Mouse (Mus musculus) kidney, embryonic 16.5 days (tissue): ENCODE results near the gene Dtd1. TPM values are rescaled to one million over a fixed set of nuclear protein-coding genes. Genes with fewer than 3 reads are reported as not detected.

Source experiments
- ATAC-seq: fragments of 200-750 bp; cut with Nextera tagmentation; 2 replicates; pipeline ENCODE4 v1.8.0; 2017; ENCODE audit warnings: moderate TSS enrichment; ENCODE audit not compliant: low FRiP score, low TSS enrichment
- H3K27ac ChIP-seq: fragments of 300-500 bp; sonication (generic); 2 replicates; pipeline ENCODE4 v1.5.1; 2014; ENCODE audit warnings: low read length
- H3K27me3 ChIP-seq: fragments of 300-500 bp; sonication (generic); 2 replicates; pipeline ENCODE4 v1.6.1; 2014; ENCODE audit warnings: low read length, control low read depth, mixed read lengths; ENCODE audit not compliant: insufficient read depth
- H3K36me3 ChIP-seq: fragments of 300-500 bp; sonication (generic); 2 replicates; pipeline ENCODE4 v1.6.1; 2014; ENCODE audit warnings: low read length, control low read depth, mixed read lengths; ENCODE audit not compliant: insufficient read depth
- H3K4me1 ChIP-seq: fragments of 300-500 bp; sonication (generic); 2 replicates; pipeline ENCODE4 v1.6.1; 2014; ENCODE audit warnings: low read length, control low read depth, mixed read lengths; ENCODE audit not compliant: insufficient read depth
- H3K4me2 ChIP-seq: fragments of 300-500 bp; sonication (generic); replicated peaks from 2 replicates; pipeline ENCODE4 v1.6.1; 2014; ENCODE audit warnings: low read depth, low read length
- H3K4me3 ChIP-seq: fragments of 300-500 bp; sonication (generic); 2 replicates; pipeline ENCODE4 v1.5.1; 2014; ENCODE audit warnings: mild to moderate bottlenecking, low read length
- H3K9ac ChIP-seq: fragments of 300-500 bp; sonication (generic); replicated peaks from 2 replicates; pipeline ENCODE4 v1.6.1; 2014; ENCODE audit warnings: low read length
- H3K9me3 ChIP-seq: fragments of 300-500 bp; sonication (generic); 2 replicates; pipeline ENCODE4 v1.6.1; 2016; ENCODE audit warnings: low read length, control low read depth
- WGBS: fragments of 180-500 bp; shearing (Covaris S2); extraction: QIAGEN DNeasy Blood & Tissue Kit; methylation state at CpG from one replicate; pipeline ENCODE4 v1.1.7; 2014; 5-methylcytosine and 5-hydroxymethylcytosine counted together
- polyA plus RNA-seq: library from polyadenylated mRNA; unstranded; fragments of >200 nt; fragmentation: Nextera tagmentation; extraction: Ambion mirVana; gene quantifications from 2 replicates; pipeline ENCODE4 v1.2.1, GENCODE M21; 2015

Gene Dtd1
- polyA plus RNA-seq, 1 experiment from 2014 or later, result 47.0 TPM

DNA sequence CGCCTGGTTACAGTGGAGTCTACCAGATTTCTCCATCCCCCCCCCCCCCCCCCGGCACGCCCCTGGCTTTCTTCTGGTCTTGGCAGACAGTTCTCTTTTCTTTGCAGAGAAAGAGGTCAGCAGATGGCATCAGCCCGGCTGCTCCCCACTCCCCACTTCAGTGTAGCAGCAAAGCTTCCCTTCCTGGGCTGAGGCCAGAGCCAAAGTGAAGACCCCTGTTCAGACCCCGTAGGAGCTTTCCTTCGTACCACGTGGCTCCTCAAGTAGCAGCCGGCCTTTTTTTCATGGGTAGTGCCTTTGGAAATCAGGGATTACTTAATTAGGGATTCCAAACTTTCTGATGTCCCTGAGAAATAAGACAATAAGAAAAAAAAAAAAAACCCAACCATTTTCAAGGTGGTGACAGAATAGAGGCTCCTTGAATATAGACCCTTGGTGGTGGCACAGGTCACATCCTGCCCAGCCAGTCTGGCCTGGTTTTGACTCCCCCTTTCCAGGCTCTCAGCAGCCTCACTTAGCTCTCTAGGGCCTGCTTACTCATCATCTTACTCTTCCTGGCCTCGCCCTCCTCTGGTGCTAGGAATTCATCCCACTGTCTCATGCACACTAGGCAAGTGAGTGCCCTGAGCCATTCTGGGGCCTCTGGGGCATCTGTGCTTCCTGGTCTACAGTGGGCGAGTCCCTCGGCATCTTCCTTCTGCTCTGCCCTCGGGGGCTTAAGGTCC lies 38.1 kb downstream of the Dtd1 start:
- no peaks in the 10 kb centered on the region for H3K27me3 ChIP-seq
- no peak for ATAC-seq
- WGBS, result 83% methylated on average over 10 of the region's 12 CpGs

DNA sequence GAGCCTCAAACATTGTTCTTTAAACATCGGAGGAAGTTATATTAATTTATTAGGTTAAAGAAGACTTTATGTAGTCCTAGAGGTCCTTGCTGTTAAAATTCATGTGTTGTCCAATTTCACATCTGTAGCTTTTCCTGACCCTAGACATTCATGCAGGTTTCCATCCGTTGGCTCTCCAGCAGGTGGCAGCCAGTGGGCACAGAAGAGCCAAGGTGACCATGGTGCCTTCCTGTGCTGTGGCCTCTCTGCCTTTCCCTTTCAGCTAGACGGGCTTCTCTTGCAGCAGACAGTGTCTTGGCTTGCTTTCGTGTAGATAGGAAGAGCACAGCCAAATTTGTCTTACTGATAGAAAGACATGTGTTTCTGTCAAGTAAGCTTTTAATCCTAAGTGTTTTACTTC lies 39.0 kb downstream of the Dtd1 start:
- no peaks in the 10 kb centered on the region for H3K36me3 ChIP-seq
- H3K9ac ChIP-seq, result no peak overlapping the region
- WGBS, result 58% methylated on average over 4 of the region's 4 CpGs
- no peaks in the 10 kb centered on the region for H3K9me3 ChIP-seq
- H3K4me2 ChIP-seq, result no peak overlapping the region
- H3K27ac ChIP-seq, result no peak overlapping the region
- H3K27me3 ChIP-seq, result no peaks in the 10 kb centered on the region
- no peak overlapping the region for H3K4me3 ChIP-seq
- no peak for ATAC-seq
- H3K4me1 ChIP-seq, result no peaks in the 10 kb centered on the region; the same call in 1 of the 2 replicates

More for the DNA sequence above, 38.1 kb downstream of the Dtd1 start:
- H3K4me2 ChIP-seq, result no peak overlapping the region
- H3K27ac ChIP-seq, result no peak overlapping the region
- no peaks in the 10 kb centered on the region for H3K4me1 ChIP-seq
- H3K36me3 ChIP-seq, result no peaks in the 10 kb centered on the region
- no peaks in the 10 kb centered on the region for H3K9me3 ChIP-seq
- H3K4me3 ChIP-seq, result no peak overlapping the region
- no peak overlapping the region for H3K9ac ChIP-seq

DNA sequence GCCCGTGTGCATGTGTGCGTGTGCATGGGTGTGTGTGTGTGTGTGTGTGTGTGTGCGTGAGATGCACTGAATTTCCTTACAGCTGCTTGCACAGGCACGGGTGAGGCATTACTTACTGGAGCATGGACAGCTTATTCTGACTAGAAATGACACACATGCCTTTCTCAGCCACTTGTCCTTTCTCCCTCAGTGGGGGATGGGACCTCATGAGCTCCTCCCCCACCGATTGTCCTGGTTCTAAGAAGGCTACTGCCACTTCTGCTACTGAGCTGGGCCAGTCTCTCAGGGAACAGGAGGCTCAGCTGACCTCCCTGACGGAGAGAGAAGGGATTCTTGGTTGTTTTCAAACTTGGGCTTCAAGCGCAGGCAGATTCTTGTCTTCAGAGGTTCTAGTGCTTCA lies 40.4 kb downstream of the Dtd1 start:
- no peak for ATAC-seq
- Histone ChIP-seq H3K27me3 (no peaks in the 10 kb centered on the region), H3K4me1 (no peaks in the 10 kb centered on the region; the same call in 1 of the 2 replicates), H3K4me2 (no peak overlapping the region), H3K36me3 (no peaks in the 10 kb centered on the region), H3K27ac (no peak overlapping the region), H3K4me3 (no peak overlapping the region), H3K9ac (no peak overlapping the region), H3K9me3 (no peaks in the 10 kb centered on the region)
- 76% methylated on average over 7 of the region's 7 CpGs for WGBS

DNA sequence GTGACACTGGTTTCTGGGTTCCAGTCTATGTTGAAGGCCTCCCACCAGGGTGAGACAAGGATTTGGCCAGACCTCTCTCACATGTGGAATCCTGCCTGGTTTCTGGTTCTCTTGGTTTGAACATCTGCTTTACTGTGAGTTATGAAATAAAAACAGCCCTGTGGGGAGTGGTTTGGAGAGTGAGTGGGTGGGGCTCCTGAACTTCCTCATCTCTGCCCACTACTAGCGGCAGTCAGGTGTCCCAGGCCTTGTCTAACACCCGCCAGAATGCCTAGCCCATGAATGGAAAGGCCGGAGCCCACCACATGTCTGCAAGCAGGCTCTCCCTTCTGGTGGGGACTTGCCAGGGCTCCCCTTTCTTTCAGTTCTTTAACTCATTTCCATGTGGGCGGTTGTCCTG lies 42.3 kb downstream of the Dtd1 start:
- H3K9ac ChIP-seq, result no peak overlapping the region
- ATAC-seq, result no peak

DNA sequence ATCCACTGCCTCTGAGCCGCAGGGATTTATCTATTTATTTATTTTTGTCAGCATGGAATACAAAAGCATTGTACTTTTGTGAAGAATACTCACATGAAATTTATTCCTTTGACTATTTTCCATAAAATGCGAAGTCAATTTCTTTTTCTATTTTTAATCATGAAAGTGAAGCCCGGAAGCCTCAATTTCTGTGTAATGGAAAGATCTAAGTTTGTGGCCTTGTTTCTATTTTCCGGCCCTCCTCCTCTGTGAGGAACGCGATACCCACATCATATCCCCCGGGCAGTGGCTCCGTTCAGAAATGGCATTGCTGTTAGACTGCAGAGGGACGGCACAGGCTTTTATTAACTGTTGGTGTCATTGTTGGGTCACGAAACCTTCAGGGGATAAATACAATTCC lies 46.7 kb downstream of the Dtd1 start:
- Histone ChIP-seq H3K36me3 (no peaks in the 10 kb centered on the region), H3K27ac (no peak overlapping the region), H3K4me2 (no peak overlapping the region), H3K4me1 (no peaks in the 10 kb centered on the region; the same call in 1 of the 2 replicates), H3K27me3 (no peaks in the 10 kb centered on the region), H3K9ac (no peak overlapping the region), H3K4me3 (no peak overlapping the region), H3K9me3 (no peaks in the 10 kb centered on the region)
- WGBS, result 57% methylated on average over 10 of the region's 10 CpGs
- ATAC-seq, result no peak

More for the DNA sequence above, 42.3 kb downstream of the Dtd1 start:
- Histone ChIP-seq H3K27ac (no peak overlapping the region), H3K4me1 (no peaks in the 10 kb centered on the region; the same call in 1 of the 2 replicates), H3K36me3 (no peaks in the 10 kb centered on the region), H3K4me2 (no peak overlapping the region), H3K9me3 (no peaks in the 10 kb centered on the region), H3K4me3 (no peak overlapping the region), H3K27me3 (no peaks in the 10 kb centered on the region)
- 85% methylated on average over 4 of the region's 4 CpGs for WGBS

DNA sequence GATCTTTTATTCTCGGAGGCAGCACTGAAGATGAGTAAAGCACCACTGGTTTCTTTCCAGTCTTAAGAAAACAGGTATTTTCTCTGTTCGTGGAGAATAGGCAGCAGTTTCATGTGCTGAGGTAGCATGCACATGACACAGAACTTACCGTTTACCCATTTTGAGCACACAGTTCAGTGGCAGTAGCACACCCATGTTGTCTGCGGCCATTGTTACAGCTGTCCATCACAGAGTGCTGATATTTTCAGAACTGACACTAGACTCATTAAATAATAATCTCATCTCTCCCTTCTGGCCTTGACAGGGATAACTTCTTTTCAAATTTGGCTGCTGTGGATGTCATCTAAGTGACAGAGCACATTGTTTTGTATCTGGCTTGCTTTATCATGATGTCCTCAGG lies 47.5 kb downstream of the Dtd1 start:
- H3K36me3 ChIP-seq, result no peaks in the 10 kb centered on the region
- WGBS, result 81% methylated on average over 4 of the region's 4 CpGs
- no peak for ATAC-seq
- no peak overlapping the region for H3K27ac ChIP-seq
- no peaks in the 10 kb centered on the region for H3K9me3 ChIP-seq
- H3K9ac ChIP-seq, result no peak overlapping the region
- no peak overlapping the region for H3K4me2 ChIP-seq
- no peaks in the 10 kb centered on the region for H3K27me3 ChIP-seq
- no peak overlapping the region for H3K4me3 ChIP-seq
- no peaks in the 10 kb centered on the region; the same call in 1 of the 2 replicates for H3K4me1 ChIP-seq

DNA sequence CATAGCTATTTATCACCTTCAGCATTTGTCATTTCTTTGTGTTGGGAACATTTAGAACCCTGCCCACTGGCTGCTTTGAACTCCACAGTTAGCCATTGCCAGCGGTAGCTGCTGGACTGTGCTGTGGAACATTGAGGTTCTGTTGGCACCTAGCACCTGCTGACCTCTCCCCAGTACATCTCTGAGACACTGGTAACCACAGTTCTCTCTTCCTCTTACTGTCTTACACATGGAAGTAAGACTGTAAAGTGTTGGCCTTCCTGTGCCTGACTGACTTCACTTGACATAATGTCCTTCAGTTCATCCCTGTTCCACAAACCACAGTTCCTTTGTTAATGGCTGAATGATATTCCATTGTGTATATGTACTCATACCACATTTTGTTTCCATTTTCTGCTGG lies 50.3 kb downstream of the Dtd1 start:
- H3K4me1 ChIP-seq, result no peaks in the 10 kb centered on the region
- no peaks in the 10 kb centered on the region for H3K27me3 ChIP-seq
- WGBS, result 93% methylated on average over 1 of the region's 1 CpGs
- H3K4me3 ChIP-seq, result no peak overlapping the region
- no peak overlapping the region for H3K27ac ChIP-seq
- H3K36me3 ChIP-seq, result no peaks in the 10 kb centered on the region
- no peak for ATAC-seq
- H3K9me3 ChIP-seq, result no peaks in the 10 kb centered on the region
- H3K9ac ChIP-seq, result no peak overlapping the region
- no peak overlapping the region for H3K4me2 ChIP-seq

DNA sequence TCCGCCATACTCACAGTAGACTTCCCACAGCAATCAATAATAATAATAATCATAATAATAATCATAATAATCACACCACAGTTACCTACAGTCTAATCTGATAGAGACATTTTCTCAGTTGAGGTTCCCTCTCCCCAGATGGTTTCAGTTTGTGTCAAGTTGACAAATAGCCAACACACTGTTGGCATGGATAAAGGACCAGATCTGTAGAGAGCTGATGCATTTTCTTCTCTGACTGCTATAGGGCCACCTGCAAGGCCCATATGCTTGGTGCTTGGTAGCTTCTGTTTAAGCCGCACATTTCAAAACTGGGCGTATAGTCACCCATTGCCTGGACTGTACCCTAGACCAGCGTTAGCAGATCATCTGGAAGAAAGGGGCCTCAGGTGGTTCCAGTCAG lies 53.1 kb downstream of the Dtd1 start:
- H3K9ac ChIP-seq, result no peak overlapping the region
- H3K27ac ChIP-seq, result no peak overlapping the region
- ATAC-seq, result no peak
- 95% methylated on average over 4 of the region's 4 CpGs for WGBS
- no peaks in the 10 kb centered on the region for H3K27me3 ChIP-seq
- H3K4me2 ChIP-seq, result no peak overlapping the region
- no peak overlapping the region for H3K4me3 ChIP-seq
- H3K4me1 ChIP-seq, result no peaks in the 10 kb centered on the region
- no peaks in the 10 kb centered on the region for H3K36me3 ChIP-seq
- H3K9me3 ChIP-seq, result no peaks in the 10 kb centered on the region

DNA sequence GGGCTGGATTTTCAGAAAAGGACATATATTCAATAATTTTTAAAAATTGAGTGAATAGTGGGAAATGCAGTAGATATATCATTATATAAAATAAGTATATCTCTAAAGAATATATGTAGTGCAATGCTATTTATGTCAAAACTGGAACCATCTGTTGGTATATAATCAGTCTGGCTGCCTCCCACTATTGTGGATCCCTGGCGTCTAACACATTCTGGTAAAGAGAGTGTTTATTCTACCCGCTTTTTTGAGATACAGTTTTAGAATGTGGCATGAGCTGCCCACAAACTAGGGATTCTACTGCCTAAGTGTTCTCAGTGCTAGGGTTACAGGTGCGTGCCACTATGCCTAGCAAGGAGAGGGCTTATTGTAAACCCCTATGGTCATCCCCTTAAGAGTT lies 55.6 kb downstream of the Dtd1 start:
- Histone ChIP-seq H3K4me3 (no peak overlapping the region), H3K9ac (no peak overlapping the region)

DNA sequence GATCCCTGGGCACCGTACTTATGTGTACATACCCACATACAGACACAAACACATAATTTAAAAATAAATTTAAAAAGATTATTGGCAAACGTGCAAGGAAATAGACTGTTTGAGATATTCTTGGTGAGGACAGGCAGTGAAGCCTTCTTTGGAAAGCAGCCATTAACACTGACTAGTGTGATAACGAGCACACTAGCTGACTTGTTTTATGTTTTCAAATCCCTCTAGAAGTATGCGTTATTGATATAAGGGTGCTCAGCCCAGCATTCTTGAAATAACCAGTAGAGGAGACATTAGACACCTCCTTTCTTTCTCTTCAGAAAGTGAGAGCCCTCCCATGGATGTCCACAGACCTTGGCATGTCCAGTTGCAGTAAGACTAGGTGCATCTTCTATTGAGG lies 68.8 kb downstream of the Dtd1 start:
- whole genome bisulfite sequencing, result 84% methylated on average over 4 of the region's 4 CpGs
- no peak for ATAC-seq
- H3K9ac ChIP-seq, result no peak overlapping the region
- H3K36me3 ChIP-seq, result no peaks in the 10 kb centered on the region
- H3K27ac ChIP-seq, result no peak overlapping the region
- no peak overlapping the region for H3K4me3 ChIP-seq
- no peaks in the 10 kb centered on the region for H3K4me1 ChIP-seq
- no peaks in the 10 kb centered on the region for H3K27me3 ChIP-seq
- H3K9me3 ChIP-seq, result no peaks in the 10 kb centered on the region
- H3K4me2 ChIP-seq, result no peak overlapping the region

More for the DNA sequence above, 55.6 kb downstream of the Dtd1 start:
- Histone ChIP-seq H3K36me3 (no peaks in the 10 kb centered on the region), H3K4me2 (no peak overlapping the region), H3K27me3 (no peaks in the 10 kb centered on the region), H3K4me1 (no peaks in the 10 kb centered on the region), H3K9me3 (no peaks in the 10 kb centered on the region), H3K27ac (no peak overlapping the region)
- WGBS, result 84% methylated on average over 3 of the region's 3 CpGs
- ATAC-seq, result no peak
